Mouse (Mus musculus) stomach, embryonic 16.5 days (tissue): Measurements from ENCODE around the gene Naaladl2. TPM values are rescaled to one million over a fixed set of nuclear protein-coding genes. Genes with fewer than 3 reads are reported as not detected.

Source experiments
- ATAC-seq: fragments of 200-750 bp; cut with Nextera tagmentation; 2 replicates; pipeline ENCODE4 v1.8.0; 2017; ENCODE audit warnings: moderate number of reproducible peaks, moderate TSS enrichment; ENCODE audit not compliant: insufficient read depth, low FRiP score
- H3K27ac ChIP-seq: fragments of 300-500 bp; sonication (generic); 2 replicates; pipeline ENCODE4 v1.5.1; 2014; ENCODE audit warnings: low read length
- H3K27me3 ChIP-seq: fragments of 300-500 bp; sonication (generic); 2 replicates; pipeline ENCODE4 v1.6.1; 2014; ENCODE audit warnings: low read length, control low read depth, mixed read lengths; ENCODE audit not compliant: control insufficient read depth, insufficient read depth
- H3K36me3 ChIP-seq: fragments of 300-500 bp; sonication (generic); 2 replicates; pipeline ENCODE4 v1.6.1; 2014; ENCODE audit warnings: low read length; ENCODE audit not compliant: control insufficient read depth, insufficient read depth
- H3K4me1 ChIP-seq: fragments of 300-500 bp; sonication (generic); 2 replicates; pipeline ENCODE4 v1.6.1; 2014; ENCODE audit warnings: low read length, control low read depth, mixed read lengths; ENCODE audit not compliant: control insufficient read depth, insufficient read depth
- H3K4me2 ChIP-seq: fragments of 300-500 bp; sonication (generic); 2 replicates; pipeline ENCODE4 v1.6.1; 2014; ENCODE audit warnings: low read depth, low read length, mixed read lengths
- H3K4me3 ChIP-seq: fragments of 300-500 bp; sonication (generic); replicated peaks from 2 replicates; pipeline ENCODE4 v1.5.1; 2014; ENCODE audit warnings: mild to moderate bottlenecking, low read length
- H3K9ac ChIP-seq: fragments of 300-500 bp; sonication (generic); 2 replicates; pipeline ENCODE4 v1.6.1; 2014; ENCODE audit warnings: low read length
- H3K9me3 ChIP-seq: fragments of 300-500 bp; sonication (generic); replicated peaks from 2 replicates; pipeline ENCODE4 v1.6.1; 2016; ENCODE audit warnings: low read length, control low read depth; ENCODE audit not compliant: control insufficient read depth
- WGBS: fragments of 180-500 bp; shearing (Covaris S2); extraction: QIAGEN DNeasy Blood & Tissue Kit; methylation state at CpG from one replicate; pipeline ENCODE4 v1.1.7; 2014; 5-methylcytosine and 5-hydroxymethylcytosine counted together
- polyA plus RNA-seq: library from polyadenylated mRNA; unstranded; fragments of >200 nt; fragmentation: Nextera tagmentation; extraction: Ambion mirVana; gene quantifications from 2 replicates; pipeline ENCODE4 v1.2.1, GENCODE M21; 2015

The Naaladl2 gene
- polyA plus RNA-seq, 1 experiment from 2014 or later, result 4.6 TPM

DNA sequence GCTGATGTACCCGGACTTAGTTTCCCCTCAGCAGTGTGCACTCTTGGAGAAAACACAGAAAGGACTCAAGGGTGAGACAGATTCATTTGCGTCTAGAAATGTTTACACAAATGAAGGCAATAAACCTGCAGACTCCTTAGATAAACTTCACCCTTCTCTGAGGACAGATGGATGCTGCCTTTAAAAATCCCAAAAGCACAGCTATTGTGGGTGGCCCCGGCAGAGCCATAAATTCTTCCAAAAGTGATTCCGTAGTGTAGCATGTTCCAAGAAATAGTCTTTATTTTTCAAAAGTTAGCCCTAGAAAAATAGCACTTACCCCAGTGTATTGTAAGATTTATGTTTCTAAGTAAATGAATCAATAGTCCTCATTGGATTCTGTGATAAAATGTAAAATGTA, 31.0 kb downstream of the Naaladl2 start:
- no peaks in the 10 kb centered on the region for H3K4me1 ChIP-seq
- ATAC-seq, result no peak
- no peak overlapping the region for H3K4me3 ChIP-seq
- 51% methylated on average over 4 of the region's 4 CpGs for WGBS
- no peak overlapping the region for H3K4me2 ChIP-seq
- no peaks in the 10 kb centered on the region for H3K9me3 ChIP-seq
- no peaks in the 10 kb centered on the region for H3K27me3 ChIP-seq
- H3K36me3 ChIP-seq, result no peaks in the 10 kb centered on the region
- H3K9ac ChIP-seq, result no peak overlapping the region
- no peak overlapping the region for H3K27ac ChIP-seq

- Histone ChIP-seq H3K9me3 (no peaks in the 10 kb centered on the region), H3K27me3 (no peaks in the 10 kb centered on the region), H3K4me3 (no peak overlapping the region), H3K4me1 (no peaks in the 10 kb centered on the region), H3K27ac (no peak overlapping the region), H3K4me2 (no peak overlapping the region), H3K36me3 (no peaks in the 10 kb centered on the region), H3K9ac (no peak overlapping the region)
- 36% methylated on average over 3 of the region's 3 CpGs for whole genome bisulfite sequencing
- peak; percentile 94 for ATAC-seq
Measured at GRCm38 (mm10) chr3:25108997-25109396, 35.1 kb downstream of the Naaladl2 start.

DNA sequence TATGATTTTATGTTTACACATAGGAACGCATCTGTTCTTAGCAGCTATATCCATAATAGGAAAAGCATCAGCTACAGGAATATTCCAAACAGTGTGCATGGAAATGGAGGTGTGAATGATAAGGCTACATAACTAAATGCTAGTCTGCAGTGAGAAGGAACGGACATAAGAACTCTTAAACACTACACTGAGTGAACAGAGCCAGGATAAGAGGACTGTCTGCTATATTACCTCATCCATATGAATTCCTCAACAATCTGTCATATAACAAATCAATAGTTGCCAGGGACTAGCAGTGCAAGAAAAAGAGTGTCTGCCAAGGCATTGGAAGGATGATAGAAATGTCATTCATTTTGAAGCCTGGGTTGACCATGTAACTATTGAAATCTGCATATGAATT, 51.1 kb downstream of the Naaladl2 start:
- no peak for ATAC-seq
- H3K4me3 ChIP-seq, result no peak overlapping the region
- H3K9ac ChIP-seq, result no peak overlapping the region
- H3K4me2 ChIP-seq, result no peak overlapping the region
- H3K4me1 ChIP-seq, result no peaks in the 10 kb centered on the region
- H3K27me3 ChIP-seq, result no peaks in the 10 kb centered on the region
- WGBS, result 68% methylated on average over 2 of the region's 2 CpGs
- no peaks in the 10 kb centered on the region for H3K36me3 ChIP-seq
- H3K9me3 ChIP-seq, result no peaks in the 10 kb centered on the region
- H3K27ac ChIP-seq, result no peak overlapping the region

DNA sequence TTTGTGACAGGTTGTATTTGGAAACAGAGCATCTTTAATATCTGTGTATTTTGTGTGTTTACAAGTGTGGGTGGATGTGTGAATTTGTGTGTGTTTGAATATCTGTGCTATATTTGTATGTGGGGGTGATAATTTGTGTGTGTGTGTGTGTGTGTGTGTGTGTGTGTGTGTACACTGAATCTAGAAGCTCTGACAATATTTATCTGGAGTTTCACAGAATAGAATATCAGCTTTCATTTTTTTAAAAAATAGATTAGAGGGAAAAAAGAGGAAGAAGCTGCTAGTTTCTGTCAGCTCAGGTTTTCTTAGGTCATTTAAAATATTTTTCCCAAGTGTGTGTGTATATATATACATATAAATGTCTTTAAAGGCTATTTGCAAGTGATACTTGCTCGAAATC, 68.3 kb downstream of the Naaladl2 start:
- no peak overlapping the region for H3K9ac ChIP-seq
- H3K9me3 ChIP-seq, result no peaks in the 10 kb centered on the region
- no peak overlapping the region for H3K4me3 ChIP-seq
- H3K27ac ChIP-seq, result no peak overlapping the region
- no peaks in the 10 kb centered on the region for H3K27me3 ChIP-seq
- no peak overlapping the region for H3K4me2 ChIP-seq
- 89% methylated on average over 1 of the region's 1 CpGs for WGBS
- no peak for ATAC-seq
- H3K36me3 ChIP-seq, result no peaks in the 10 kb centered on the region
- no peaks in the 10 kb centered on the region for H3K4me1 ChIP-seq

DNA sequence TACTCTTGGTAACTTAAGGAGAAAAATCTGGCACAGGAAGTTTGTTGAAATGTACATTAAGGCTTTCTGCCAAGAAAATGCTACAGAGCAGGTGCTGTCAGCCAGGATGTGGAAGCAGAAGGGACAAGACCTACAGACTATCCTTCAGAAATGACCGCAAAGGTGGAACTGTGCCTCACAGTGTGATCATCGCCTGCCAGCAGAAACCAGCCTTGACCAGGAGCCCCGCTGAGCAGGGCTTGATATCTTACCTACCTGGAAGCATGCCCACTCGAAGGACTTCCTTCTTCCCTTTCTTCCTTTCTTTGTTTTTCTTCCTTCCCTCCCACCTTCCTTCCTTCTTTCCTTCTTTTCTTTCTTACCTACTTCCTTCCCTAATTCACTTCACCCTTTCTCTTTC, 69.8 kb downstream of the Naaladl2 start:
- Histone ChIP-seq H3K27ac (no peak overlapping the region), H3K4me1 (no peaks in the 10 kb centered on the region), H3K27me3 (no peaks in the 10 kb centered on the region), H3K9ac (no peak overlapping the region), H3K4me3 (no peak overlapping the region), H3K36me3 (no peaks in the 10 kb centered on the region), H3K9me3 (no peaks in the 10 kb centered on the region), H3K4me2 (no peak overlapping the region)
- no peak for ATAC-seq
- 67% methylated on average over 4 of the region's 4 CpGs for WGBS

DNA sequence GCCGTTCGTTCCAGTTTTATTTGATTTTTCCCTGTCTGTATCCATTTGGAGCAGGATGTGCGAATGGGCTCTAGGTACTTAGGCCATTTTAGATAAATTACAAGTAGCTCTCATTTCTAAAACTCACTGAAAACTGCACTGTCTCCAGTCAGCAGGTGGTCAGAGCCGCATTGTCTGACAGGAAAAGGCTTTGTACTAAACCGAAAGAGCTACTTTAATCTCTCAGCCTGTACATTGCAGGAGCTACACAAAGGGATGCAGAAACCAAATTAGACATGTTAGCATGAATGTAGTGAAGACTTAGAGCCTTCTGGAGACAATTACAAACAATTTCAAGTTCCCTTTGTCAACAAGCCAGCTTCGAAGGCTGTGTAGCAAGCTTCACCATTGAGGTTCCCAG, 70.2 kb downstream of the Naaladl2 start:
- 69% methylated on average over 6 of the region's 6 CpGs for WGBS
- no peak overlapping the region for H3K4me2 ChIP-seq
- ATAC-seq, result no peak

DNA sequence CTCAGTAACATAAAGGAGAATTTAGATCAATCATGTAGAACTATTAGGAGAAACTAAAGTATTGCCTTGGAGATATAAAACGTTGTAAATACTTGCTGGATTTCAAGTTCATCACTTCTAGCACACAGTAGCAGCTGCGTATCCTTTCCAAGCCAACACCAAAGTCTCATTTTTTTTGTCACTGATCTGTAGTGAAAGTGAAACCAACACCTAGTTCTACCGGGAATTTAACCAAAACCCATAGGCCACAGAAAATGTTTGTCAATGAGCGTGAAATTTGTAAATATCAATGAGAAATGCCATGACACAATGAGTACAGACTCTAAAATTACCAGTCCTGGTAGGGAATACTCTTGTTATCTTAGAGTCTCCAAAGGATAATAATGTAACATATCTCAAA, 80.8 kb downstream of the Naaladl2 start:
- no peak overlapping the region for H3K27ac ChIP-seq
- no peak overlapping the region for H3K4me2 ChIP-seq
- WGBS, result 74% methylated on average over 4 of the region's 4 CpGs
- no peaks in the 10 kb centered on the region for H3K27me3 ChIP-seq
- no peak overlapping the region for H3K9ac ChIP-seq
- no peak overlapping the region for H3K4me3 ChIP-seq
- no peaks in the 10 kb centered on the region for H3K4me1 ChIP-seq
- no peaks in the 10 kb centered on the region for H3K36me3 ChIP-seq
- ATAC-seq, result no peak
- no peaks in the 10 kb centered on the region for H3K9me3 ChIP-seq

More for the DNA sequence above, 70.2 kb downstream of the Naaladl2 start:
- Histone ChIP-seq H3K27ac (no peak overlapping the region), H3K9me3 (no peaks in the 10 kb centered on the region), H3K9ac (no peak overlapping the region), H3K4me1 (no peaks in the 10 kb centered on the region), H3K4me3 (no peak overlapping the region), H3K36me3 (no peaks in the 10 kb centered on the region), H3K27me3 (no peaks in the 10 kb centered on the region)

- Histone ChIP-seq H3K27me3 (no peaks in the 10 kb centered on the region), H3K4me2 (no peak overlapping the region), H3K36me3 (no peaks in the 10 kb centered on the region), H3K9ac (no peak overlapping the region), H3K4me1 (no peaks in the 10 kb centered on the region), H3K9me3 (no peaks in the 10 kb centered on the region), H3K27ac (no peak overlapping the region), H3K4me3 (no peak overlapping the region)
- no peak for ATAC-seq
- 34% methylated on average over 2 of the region's 2 CpGs for WGBS
Measured at GRCm38 (mm10) chr3:25052975-25053374, 91.1 kb downstream of the Naaladl2 start.

GRCm38 (mm10) chr3:25019972-25020371, 124.1 kb downstream of the Naaladl2 start:
- 49% methylated on average over 5 of the region's 5 CpGs for WGBS
- no peak overlapping the region for H3K27ac ChIP-seq
- H3K9me3 ChIP-seq, result no peaks in the 10 kb centered on the region
- H3K27me3 ChIP-seq, result no peaks in the 10 kb centered on the region
- no peak for ATAC-seq
- no peak overlapping the region for H3K9ac ChIP-seq
- no peaks in the 10 kb centered on the region for H3K4me1 ChIP-seq
- no peak overlapping the region for H3K4me2 ChIP-seq
- no peaks in the 10 kb centered on the region for H3K36me3 ChIP-seq
- H3K4me3 ChIP-seq, result no peak overlapping the region

GRCm38 (mm10) chr3:25010751-25011150, 133.3 kb downstream of the Naaladl2 start:
- ATAC-seq, result no peak
- Histone ChIP-seq H3K9ac (no peak overlapping the region), H3K4me3 (no peak overlapping the region), H3K36me3 (no peaks in the 10 kb centered on the region), H3K4me1 (no peaks in the 10 kb centered on the region), H3K27me3 (no peaks in the 10 kb centered on the region), H3K9me3 (no peaks in the 10 kb centered on the region), H3K27ac (no peak overlapping the region), H3K4me2 (no peak overlapping the region)
- WGBS, result 93% methylated on average over 1 of the region's 1 CpGs
